Mouse (Mus musculus) lung, adult 2 months (tissue): ENCODE data around the gene Cdc27. TPM values are rescaled to one million over a fixed set of nuclear protein-coding genes. Genes with fewer than 3 reads are reported as not detected.
"Not testable (repeated sequence)": the region's sequence is repeated elsewhere in the genome, so short reads cannot be mapped to it uniquely, and the experiment has no call there.

Experiments used
- DNase-seq: peaks from one replicate; pipeline ENCODE4 v3.0.0; 2022
- H3K4me1 ChIP-seq: fragments of 200-500 bp; 2 replicates; pipeline ENCODE4 v1.6.1; 2011; ENCODE audit warnings: low read length; ENCODE audit not compliant: control insufficient read depth, insufficient read depth
- H3K4me3 ChIP-seq: fragments of 200-500 bp; replicated peaks from 2 replicates; pipeline ENCODE3; 2011; ENCODE audit warnings: low read depth, mild to moderate bottlenecking, control low read depth, low read length; ENCODE audit errors: extremely low read depth
- CTCF ChIP-seq: fragments of 200-500 bp; IDR thresholded peaks from 2 replicates; pipeline ENCODE4 v1.5.1; 2011; ENCODE audit warnings: mild to moderate bottlenecking, low read length, control low read depth; ENCODE audit not compliant: insufficient read depth
- POLR2A ChIP-seq: fragments of 200-500 bp; IDR thresholded peaks from 2 replicates; pipeline ENCODE4 v1.6.1; 2011; ENCODE audit warnings: low read depth, mild to moderate bottlenecking, control low read depth, low read length, borderline replicate concordance; ENCODE audit errors: extremely low read depth
- WGBS: fragments of 180-500 bp; shearing (Covaris S2); methylation state at CpG from one replicate; pipeline ENCODE4 v1.1.7; 2018; 5-methylcytosine and 5-hydroxymethylcytosine counted together
- polyA plus RNA-seq: library from polyadenylated mRNA; depleted of rRNA; stranded (reverse); fragments of >200 nt; gene quantifications from 2 replicates; pipeline ENCODE4 v1.2.3, GENCODE M21; 2012

Cdc27 gene
- polyA plus RNA-seq, 1 experiment = 6.9 TPM

DNA sequence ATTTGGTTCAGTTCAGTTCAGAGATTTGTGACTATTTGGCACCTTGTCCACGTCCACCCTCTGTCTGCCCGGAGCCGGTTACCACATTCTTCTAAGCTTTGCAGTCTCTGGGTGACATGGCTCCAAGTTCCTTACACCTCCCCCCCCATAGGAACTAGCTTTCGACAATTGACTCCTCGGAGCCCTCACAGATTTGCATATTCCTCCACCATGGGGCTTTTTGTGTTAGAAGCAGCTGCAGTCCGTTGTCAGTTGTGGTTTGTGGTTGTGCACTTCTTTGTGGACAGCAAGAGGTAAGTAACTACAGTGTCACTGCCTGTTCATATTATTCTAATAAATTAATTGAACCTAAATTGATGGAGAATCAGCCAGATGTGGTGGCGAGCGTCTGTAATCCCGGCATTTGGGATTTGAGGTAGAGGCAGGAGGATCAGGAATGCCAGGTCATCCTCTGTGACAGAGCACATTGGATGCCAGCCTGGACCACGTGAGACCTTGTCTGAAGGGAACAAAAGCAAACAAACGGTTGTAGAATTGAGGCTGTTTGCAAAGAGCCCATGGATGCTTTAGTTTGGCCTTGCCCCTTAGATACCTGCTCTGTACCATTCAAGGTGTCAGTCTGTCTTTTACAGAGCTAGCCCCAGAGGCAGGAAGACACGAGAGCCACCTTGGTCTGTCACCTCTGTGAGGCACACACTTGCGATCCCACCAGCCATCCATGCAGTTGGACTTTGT is 32.4 kb upstream of the Cdc27 start:
- H3K4me3 ChIP-seq = no peak overlapping the region
- 56% methylated on average over 13 of the region's 13 CpGs for WGBS
- DNase-seq = no peak
- TF ChIP-seq POLR2A (no peak), CTCF (no peak)
- peaks cover 9% of the 10 kb centered on the region for H3K4me1 ChIP-seq

DNA sequence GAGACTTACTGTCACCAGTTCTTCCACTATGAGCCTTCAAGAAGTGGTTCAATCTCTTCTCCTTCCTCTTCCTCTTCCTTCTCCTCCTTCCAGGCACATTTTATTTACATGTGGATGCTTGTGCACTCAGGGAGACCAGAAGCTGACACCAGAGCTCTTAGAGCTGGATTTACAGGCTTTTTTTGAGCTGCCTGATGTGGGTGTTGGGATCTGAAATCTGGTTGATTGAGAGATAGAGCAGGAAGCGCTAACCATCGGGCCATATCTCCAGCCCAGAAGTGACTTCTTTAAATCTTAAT is 31.8 kb upstream of the Cdc27 start:
- no peak for DNase-seq
- WGBS = 48% methylated on average over 2 of the region's 2 CpGs
- no peak overlapping the region for H3K4me3 ChIP-seq
- peaks cover 9% of the 10 kb centered on the region for H3K4me1 ChIP-seq
- TF ChIP-seq POLR2A (no peak), CTCF (no peak)

DNA sequence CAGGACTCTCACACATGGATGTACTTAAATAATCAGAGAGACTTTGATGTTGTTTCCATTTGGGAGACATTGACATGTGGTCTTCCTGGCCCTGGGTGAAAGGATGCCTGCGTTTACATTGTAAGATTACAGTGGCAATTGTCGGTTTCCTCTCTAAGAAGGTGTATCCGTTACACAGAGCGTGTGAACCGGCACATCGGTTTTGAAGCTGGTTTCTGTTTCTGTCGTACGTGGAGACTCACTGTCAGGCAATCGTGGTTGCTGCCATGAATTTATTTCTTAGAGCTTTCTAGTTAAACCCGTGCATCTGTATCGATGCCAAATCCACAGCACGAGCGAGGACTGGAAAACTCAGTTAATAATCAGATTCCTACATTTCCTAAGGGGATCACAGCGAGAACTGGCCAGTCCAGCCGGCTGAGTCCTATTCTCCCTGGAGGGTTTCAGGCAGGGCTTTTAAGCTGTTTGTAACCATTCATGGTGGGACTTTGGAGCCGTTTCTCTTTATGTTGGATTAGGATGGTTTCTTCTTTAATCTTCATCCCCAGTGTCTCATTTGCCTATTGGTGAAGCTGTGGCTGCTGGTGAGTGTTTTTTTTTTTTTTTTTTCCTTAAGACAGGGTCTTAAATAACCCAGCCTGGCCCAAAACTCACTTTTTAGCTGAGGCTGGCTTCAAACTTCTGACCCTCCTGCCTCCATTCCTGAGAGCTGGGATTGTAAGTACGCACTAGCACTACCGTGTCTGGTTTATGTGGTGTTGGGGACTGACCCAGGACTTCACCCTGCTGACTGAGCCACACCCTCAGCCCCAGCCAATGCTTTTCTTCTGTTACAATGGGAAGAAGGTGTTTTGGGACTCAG is 31.3 kb upstream of the Cdc27 start:
- DNase-seq = no peak
- TF ChIP-seq CTCF = no peak
- TF ChIP-seq POLR2A = 0 out of 2 replicates have a peak, but pooled peaks have one; percentile 21
- H3K4me3 ChIP-seq = peak overlapping the region; percentile 39
- WGBS = 30% methylated on average over 18 of the region's 18 CpGs
- peaks cover 9% of the 10 kb centered on the region for H3K4me1 ChIP-seq

DNA sequence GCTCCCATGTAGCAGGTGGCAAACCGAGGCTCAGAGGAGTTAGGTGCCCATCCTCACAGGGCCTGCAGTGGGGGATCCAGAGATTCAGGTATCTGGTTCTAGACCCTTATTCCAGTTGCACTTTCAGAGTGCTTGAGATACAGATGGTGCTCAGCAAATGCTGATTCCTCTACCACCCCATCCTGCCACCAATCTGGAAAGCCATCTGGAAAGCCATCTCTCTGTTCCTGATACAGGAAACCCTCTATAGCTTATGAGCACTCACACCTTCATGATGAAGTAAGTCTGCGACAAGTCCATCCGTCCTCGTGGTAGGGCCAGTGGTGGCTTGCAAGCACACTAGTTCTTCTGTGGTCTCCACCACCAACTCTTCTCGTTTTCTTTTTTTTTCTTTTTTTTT is 30.2 kb upstream of the Cdc27 start:
- WGBS = 59% methylated on average over 5 of the region's 5 CpGs
- no peak for DNase-seq
- H3K4me1 ChIP-seq = peaks cover 9% of the 10 kb centered on the region
- H3K4me3 ChIP-seq = no peak overlapping the region
- no peak for TF ChIP-seq POLR2A
- TF ChIP-seq CTCF = no peak

DNA sequence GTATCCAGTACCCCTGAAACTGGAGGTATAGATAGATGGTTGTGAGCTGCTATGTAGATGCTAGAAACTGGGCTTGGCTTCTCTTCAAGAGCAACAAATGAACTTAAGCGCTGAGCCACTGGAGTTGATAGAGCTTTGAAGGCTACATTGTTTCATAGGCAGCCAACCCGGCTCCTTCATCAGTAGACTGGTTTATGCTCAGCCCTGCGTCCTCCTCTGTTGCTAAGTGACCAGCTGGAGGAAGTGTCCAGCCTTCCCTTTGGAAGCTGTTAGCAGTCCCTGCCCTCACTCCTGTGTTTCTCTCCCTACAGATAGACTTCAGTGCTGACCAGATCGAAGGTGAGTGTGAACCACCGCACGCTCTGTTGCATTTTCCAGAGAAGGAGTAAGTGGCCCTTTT is 29.7 kb upstream of the Cdc27 start:
- TF ChIP-seq CTCF (no peak), POLR2A (no peak)
- DNase-seq = no peak
- H3K4me1 ChIP-seq = peaks cover 9% of the 10 kb centered on the region
- no peak overlapping the region for H3K4me3 ChIP-seq
- 46% methylated on average over 6 of the region's 6 CpGs for WGBS

DNA sequence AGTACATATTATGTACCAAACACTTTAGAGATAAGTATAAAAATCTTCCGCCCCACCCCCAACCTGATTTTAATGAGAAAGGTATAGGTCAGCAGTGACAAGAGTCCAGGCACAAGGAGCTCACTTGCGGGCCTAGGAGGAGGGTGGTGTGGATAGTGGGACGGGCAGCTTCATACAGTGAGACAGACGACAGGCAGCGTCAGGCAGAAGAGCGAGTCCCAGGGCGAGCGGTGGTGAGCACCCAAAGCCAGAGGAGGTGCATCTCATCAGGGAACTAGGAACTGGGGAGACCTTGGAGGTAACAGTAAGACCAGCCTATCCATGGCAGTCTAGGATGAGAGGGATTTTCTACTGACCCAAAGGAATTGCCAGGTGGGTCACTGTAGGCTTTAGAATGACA is 29.2 kb upstream of the Cdc27 start:
- 96% methylated on average over 8 of the region's 8 CpGs for WGBS
- peaks cover 9% of the 10 kb centered on the region for H3K4me1 ChIP-seq
- DNase-seq = no peak
- H3K4me3 ChIP-seq = no peak overlapping the region
- no peak for TF ChIP-seq CTCF
- TF ChIP-seq POLR2A = no peak

DNA sequence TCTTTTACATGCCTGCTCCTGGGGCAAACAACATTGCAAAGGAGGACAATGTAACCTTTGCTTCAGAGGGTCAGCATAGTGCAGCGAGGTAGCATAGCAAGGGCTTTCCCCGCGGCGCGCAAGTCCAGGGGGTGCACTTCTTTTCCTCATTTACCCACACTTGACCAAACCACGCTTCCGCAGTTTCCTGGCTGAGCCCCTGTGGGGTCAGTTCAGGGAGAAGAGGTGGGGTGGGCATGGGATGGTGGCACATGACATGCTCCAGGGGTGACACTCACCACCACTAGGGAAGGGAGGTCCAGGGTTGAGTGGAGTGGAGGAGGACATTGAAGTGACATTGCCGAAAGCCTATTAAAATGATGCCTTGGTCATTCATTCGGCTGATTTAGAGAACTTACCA is 28.7 kb upstream of the Cdc27 start:
- H3K4me1 ChIP-seq = peaks cover 9% of the 10 kb centered on the region
- H3K4me3 ChIP-seq = no peak overlapping the region
- WGBS = 86% methylated on average over 9 of the region's 9 CpGs
- no peak for DNase-seq
- TF ChIP-seq CTCF = no peak
- no peak for TF ChIP-seq POLR2A

DNA sequence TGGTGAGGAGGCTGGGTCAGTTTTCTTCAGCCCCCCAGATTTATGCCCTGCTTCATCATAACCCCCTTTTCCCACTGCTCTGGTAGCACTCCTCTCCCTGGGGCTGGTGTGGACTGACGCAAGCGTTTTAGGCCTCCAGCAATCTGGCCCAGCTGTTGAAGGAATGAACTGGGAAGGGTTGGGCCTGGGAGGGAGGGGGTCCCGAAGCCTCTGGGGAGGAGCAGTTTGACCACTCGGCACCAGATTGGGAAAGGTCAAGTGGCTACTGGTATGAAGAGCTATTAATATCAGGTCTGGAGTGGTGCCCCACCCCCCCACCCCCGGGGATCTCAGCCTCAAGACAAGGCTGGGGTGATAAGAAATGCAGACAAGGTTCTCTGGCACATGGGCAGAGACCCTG is 27.7 kb upstream of the Cdc27 start:
- Histone ChIP-seq H3K4me1 (peaks cover 9% of the 10 kb centered on the region), H3K4me3 (no peak overlapping the region)
- TF ChIP-seq CTCF = no peak
- no peak for TF ChIP-seq POLR2A
- no peak for DNase-seq
- 49% methylated on average over 5 of the region's 5 CpGs for WGBS

DNA sequence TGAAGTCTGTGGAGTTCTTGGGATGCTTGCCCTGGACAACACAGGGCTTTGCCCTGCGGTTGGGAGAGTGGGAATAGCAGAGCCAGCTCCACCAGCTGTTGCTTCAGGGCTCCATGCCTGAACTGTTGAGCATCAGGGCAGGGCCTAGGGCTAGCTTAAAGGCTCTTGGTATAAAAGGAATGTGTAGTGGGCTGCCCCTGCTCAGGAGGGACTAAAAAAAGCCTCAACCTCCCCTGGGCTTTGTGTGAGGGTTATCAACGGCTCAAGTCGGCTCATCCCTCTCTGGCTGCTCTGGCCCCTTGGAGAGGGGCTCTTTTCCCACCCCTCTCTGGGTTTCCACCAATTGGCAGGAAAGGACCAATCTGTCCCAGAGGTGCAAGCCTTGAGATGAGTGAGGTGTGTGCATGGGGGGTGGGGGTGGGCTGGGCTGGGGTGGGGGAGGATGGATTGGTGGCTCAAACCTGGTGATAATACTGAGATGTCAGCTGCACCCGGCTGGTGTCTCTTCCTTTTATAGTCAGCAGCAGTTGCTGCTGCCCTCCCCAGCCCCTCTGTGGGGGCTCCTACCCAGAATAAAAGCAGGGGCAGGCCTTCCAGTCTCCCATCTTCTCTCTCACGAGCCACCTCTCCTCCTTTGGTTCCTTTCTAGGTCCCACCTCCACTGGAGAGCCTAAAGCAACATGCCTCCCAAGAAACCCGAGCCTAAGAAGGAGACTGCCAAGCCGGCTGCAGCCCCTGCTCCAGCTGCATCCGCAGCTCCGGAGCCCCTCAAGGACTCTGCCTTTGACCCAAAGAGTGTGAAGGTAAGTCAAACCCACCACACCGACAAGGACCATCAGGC is 26.6 kb upstream of the Cdc27 start:
- Histone ChIP-seq H3K4me1 (peaks cover 9% of the 10 kb centered on the region), H3K4me3 (no peak overlapping the region)
- TF ChIP-seq CTCF (no peak), POLR2A (no peak)
- WGBS = 77% methylated on average over 10 of the region's 10 CpGs
- no peak for DNase-seq

DNA sequence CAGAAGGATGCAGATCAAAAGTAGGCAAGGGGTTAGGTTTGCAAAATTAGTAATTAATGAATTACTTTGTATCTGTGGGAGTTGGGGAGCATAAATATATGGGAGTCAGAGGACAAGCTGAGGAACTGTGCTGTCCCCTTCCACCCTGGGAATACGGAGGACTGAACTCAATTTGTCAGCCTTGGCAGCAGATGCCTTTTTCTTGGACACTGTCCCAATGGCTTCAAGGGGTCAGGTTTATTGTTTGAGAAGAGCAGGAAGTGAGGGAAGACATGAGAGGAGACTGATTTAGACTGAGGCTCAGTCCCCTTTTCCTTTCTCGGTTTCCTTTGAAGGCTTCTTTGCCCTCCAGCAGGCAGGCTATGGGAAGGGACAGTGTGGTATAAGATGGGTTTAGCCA is 22.1 kb upstream of the Cdc27 start:
- no peak for DNase-seq
- H3K4me3 ChIP-seq = no peak overlapping the region
- TF ChIP-seq POLR2A (no peak), CTCF (no peak)
- H3K4me1 ChIP-seq = peaks cover 4% of the 10 kb centered on the region
- 30% methylated on average over 2 of the region's 2 CpGs for WGBS

DNA sequence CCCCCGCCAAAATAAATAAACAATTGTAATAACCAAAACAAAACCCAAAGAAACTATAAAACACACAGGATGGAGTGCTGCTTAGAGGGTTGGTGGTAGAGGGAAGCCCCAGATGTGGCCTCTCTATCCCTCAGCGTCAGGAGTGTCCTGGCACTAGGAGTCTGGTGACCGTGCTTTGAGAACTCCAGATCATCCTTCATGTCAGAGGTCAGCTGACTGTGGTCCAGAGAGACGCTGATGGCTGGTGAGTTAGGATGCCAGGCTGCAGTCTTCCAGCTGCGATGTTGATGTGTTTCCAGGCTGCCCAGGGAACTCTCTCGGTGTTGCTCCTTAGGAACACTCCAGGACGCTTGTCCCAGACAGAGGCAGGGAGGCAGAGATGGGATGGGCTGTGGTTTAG is 21.7 kb upstream of the Cdc27 start:
- WGBS = 53% methylated on average over 7 of the region's 7 CpGs
- H3K4me3 ChIP-seq = no peak overlapping the region
- no peak for TF ChIP-seq CTCF
- no peak for TF ChIP-seq POLR2A

DNA sequence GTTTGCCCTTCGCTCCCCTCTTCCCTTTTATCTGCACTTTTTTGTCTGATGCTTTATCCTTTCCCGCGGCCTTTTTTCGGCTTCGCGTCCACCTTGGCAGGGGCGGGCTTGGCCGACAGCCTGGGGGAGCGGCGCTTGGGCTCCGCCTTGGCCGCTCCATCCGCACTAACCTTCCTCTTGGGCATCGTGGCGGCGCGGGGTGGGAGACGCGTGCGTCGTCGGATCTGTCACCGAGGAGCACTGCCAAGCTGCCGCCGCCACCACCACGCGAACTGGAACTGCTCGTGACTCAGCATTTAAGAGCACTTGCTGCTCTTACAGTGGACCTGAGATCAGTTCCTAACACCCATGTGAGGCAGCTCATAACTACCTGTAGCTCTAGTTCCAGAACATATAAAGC is 21.0 kb upstream of the Cdc27 start:
- DNase-seq = peak; percentile 31
- peak overlapping the region; percentile 7 for H3K4me3 ChIP-seq
- 4% methylated on average over 28 of the region's 28 CpGs for WGBS

More for the DNA sequence above, 21.7 kb upstream of the Cdc27 start:
- no peak for DNase-seq
- peaks cover 4% of the 10 kb centered on the region for H3K4me1 ChIP-seq

DNA sequence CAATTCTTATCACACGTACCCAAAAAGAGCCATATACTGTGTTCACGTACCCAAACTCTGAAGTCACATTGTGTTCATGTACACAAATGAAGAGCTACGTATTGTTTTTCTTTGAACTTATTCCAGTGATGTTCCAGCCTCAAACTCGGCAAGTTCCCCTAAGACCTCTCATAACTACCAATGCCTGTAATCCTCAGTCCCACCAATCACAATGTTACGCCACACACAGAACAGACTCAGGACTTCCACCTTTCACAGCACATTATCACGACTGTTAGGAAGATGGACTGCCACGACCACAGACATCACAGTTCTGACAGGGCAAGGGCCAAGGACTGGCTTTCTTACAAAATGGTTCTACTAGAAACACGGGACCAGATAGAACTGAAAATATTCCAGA is 20.1 kb upstream of the Cdc27 start:
- 82% methylated on average over 8 of the region's 8 CpGs for WGBS
- not testable (repeated sequence) for H3K4me1 ChIP-seq, H3K4me3 ChIP-seq, DNase-seq

More for the DNA sequence above, 21.0 kb upstream of the Cdc27 start:
- not testable (repeated sequence) for H3K4me1 ChIP-seq
